Mouse (Mus musculus) frontal cortex, adult (tissue): ENCODE results near the gene Cd248.

Experiments used
- ATAC-seq: cut with Nextera tagmentation; 2 replicates; pipeline ENCODE4 v1.9.2; 2017; ENCODE audit warnings: mild to moderate bottlenecking, moderate library complexity, mixed read lengths; ENCODE audit not compliant: low TSS enrichment

The Cd248 gene

GRCm38 (mm10) chr19:5106731-5107191 is 38.9 kb downstream of the Cd248 start, which contains the start of gene Rab1b:
TSS of gene Rab1b (minus strand) at chr19:5107072.
- ATAC-seq: peak; percentile 89

GRCm38 (mm10) chr19:5107556-5108270 is 39.8 kb downstream of the Cd248 start:
- ATAC-seq: no peak

GRCm38 (mm10) chr19:5108271-5108575 is 40.3 kb downstream of the Cd248 start:
- no peak for ATAC-seq

GRCm38 (mm10) chr19:5108702-5109101 is 40.8 kb downstream of the Cd248 start:
- ATAC-seq: no peak

- no peak for ATAC-seq
Measured at GRCm38 (mm10) chr19:5109659-5110453, 42.0 kb downstream of the Cd248 start.

- no peak for ATAC-seq
Measured at GRCm38 (mm10) chr19:5113783-5114182, 45.9 kb downstream of the Cd248 start.

- ATAC-seq: peak; percentile 79
Measured at GRCm38 (mm10) chr19:5117494-5118383, 49.9 kb downstream of the Cd248 start.

GRCm38 (mm10) chr19:5118384-5118698 is 50.5 kb downstream of the Cd248 start, which contains the start of gene Klc2:
TSS of gene Klc2 (minus strand) at chr19:5118560.
- ATAC-seq: no peak; the same call in 1 of the 2 replicates
